8 mouse cellular contexts compared by ENCODE assay signal in the genomic region with DNA sequence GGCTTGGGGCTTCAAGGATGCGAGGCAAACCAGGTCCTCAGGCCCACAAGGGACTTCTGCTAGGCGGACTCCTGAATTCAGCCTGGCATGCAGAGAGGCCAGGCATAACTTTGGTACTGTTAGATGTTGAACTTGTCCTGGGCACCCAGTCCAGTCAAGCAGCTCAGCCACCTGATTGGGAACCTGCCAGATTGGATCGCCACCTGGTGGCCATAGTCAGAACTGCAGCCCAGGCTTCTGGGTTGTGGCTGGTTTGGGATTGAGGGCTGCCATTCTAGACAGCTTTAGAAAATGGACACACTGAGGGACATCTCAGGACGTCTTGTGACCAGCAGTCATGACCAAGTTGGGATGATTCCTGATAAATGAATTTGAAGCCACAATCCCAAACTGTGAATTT. TPM values are rescaled to one million over a fixed set of nuclear protein-coding genes. Genes with fewer than 3 reads are reported as not detected.
DNase-seq lines count a peak whose midpoint lies in the region; ATAC-seq and TF ChIP-seq lines count a peak whose summit lies in the region.

No protein-coding gene starts in this region.

- intact Hi-C loops in left cerebral cortex, postnatal 4 days (cut with DNase I) = no loop called here

- 23% methylated on average over 4 of the region's 4 CpGs for WGBS in forebrain, embryonic 11.5 days
- 23% methylated on average over 4 of the region's 4 CpGs for WGBS in forebrain, embryonic 15.5 days
- 17% methylated on average over 4 of the region's 4 CpGs for WGBS in hindbrain, embryonic 16.5 days
- 20% methylated on average over 4 of the region's 4 CpGs for WGBS in midbrain, postnatal 0 days

- no peaks in the 10 kb centered on the region for H3K27me3 ChIP-seq in forebrain, embryonic 11.5 days (ENCODE audit: control insufficient read depth, insufficient read depth, low read length)
- no peaks in the 10 kb centered on the region for H3K27me3 ChIP-seq in forebrain, embryonic 15.5 days
- no peaks in the 10 kb centered on the region for H3K27me3 ChIP-seq in hindbrain, embryonic 16.5 days (replicated peaks; ENCODE audit: control insufficient read depth, insufficient read depth, low read length)
- no peaks in the 10 kb centered on the region for H3K27me3 ChIP-seq in midbrain, postnatal 0 days (ENCODE audit: insufficient read depth, low read length)

- H3K4me1 ChIP-seq in forebrain, embryonic 11.5 days (replicated peaks; ENCODE audit: control insufficient read depth, insufficient read depth, low read length) = peaks cover 6% of the 10 kb centered on the region
- peaks cover 11% of the 10 kb centered on the region for H3K4me1 ChIP-seq in forebrain, embryonic 15.5 days
- peaks cover 3% of the 10 kb centered on the region for H3K4me1 ChIP-seq in hindbrain, embryonic 16.5 days (ENCODE audit: control insufficient read depth, insufficient read depth, low read depth, low read length)
- 0 out of 2 replicates have a peak, but pooled peaks cover 4% of the 10 kb centered on the region for H3K4me1 ChIP-seq in midbrain, postnatal 0 days (ENCODE audit: insufficient read depth, low read length)

- no peak overlapping the region for H3K4me2 ChIP-seq in forebrain, embryonic 11.5 days (ENCODE audit: low read depth, low read length, severe bottlenecking)
- H3K4me2 ChIP-seq in forebrain, embryonic 15.5 days (replicated peaks) = no peak overlapping the region
- H3K4me2 ChIP-seq in hindbrain, embryonic 16.5 days (ENCODE audit: low read length) = no peak overlapping the region
- H3K4me2 ChIP-seq in midbrain, postnatal 0 days (ENCODE audit: low read depth, low read length, poor library complexity, severe bottlenecking) = no peak overlapping the region

- TF ChIP-seq CTCF in midbrain, postnatal 0 days (IDR thresholded peaks at IDR 0.05) = peak; percentile 99

- peaks cover 7% of the 10 kb centered on the region; the same call in 1 of the 2 replicates for H3K36me3 ChIP-seq in forebrain, embryonic 11.5 days (ENCODE audit: control insufficient read depth, insufficient read depth, low read length)
- peaks cover 6% of the 10 kb centered on the region for H3K36me3 ChIP-seq in forebrain, embryonic 15.5 days
- peaks cover 4% of the 10 kb centered on the region; the same call in 1 of the 2 replicates for H3K36me3 ChIP-seq in hindbrain, embryonic 16.5 days (ENCODE audit: control insufficient read depth, insufficient read depth, low read length)
- peaks cover 5% of the 10 kb centered on the region for H3K36me3 ChIP-seq in midbrain, postnatal 0 days (ENCODE audit: insufficient read depth, low read length)

- no peaks in the 10 kb centered on the region for H3K9me3 ChIP-seq in forebrain, embryonic 11.5 days (ENCODE audit: control insufficient read depth, low read length)
- no peaks in the 10 kb centered on the region for H3K9me3 ChIP-seq in forebrain, embryonic 15.5 days
- no peaks in the 10 kb centered on the region for H3K9me3 ChIP-seq in hindbrain, embryonic 16.5 days (ENCODE audit: control insufficient read depth, low read length)
- H3K9me3 ChIP-seq in midbrain, postnatal 0 days (ENCODE audit: low read length) = no peaks in the 10 kb centered on the region

- no peak overlapping the region for H3K27ac ChIP-seq in forebrain, embryonic 11.5 days (ENCODE audit: low read depth, low read length)
- no peak overlapping the region for H3K27ac ChIP-seq in forebrain, embryonic 15.5 days (replicated peaks)
- no peak overlapping the region for H3K27ac ChIP-seq in hindbrain, embryonic 16.5 days (ENCODE audit: low read depth, low read length)
- H3K27ac ChIP-seq in midbrain, postnatal 0 days (ENCODE audit: low read depth, low read length) = no peak overlapping the region

- peak; percentile 93 for DNase-seq in forebrain, embryonic 11.5 days (ENCODE audit: low spot score)
- DNase-seq in c-Kit-positive CD71-negative TER-119-negative erythroid progenitor cells, embryonic 14.5 days (ENCODE audit: low read depth) = peak; percentile 76
- peak; percentile 77 to 90 for DNase-seq in frontal cortex, postnatal 14 days (ENCODE audit: low spot score in 2 of 2)
- DNase-seq in left cerebral cortex, postnatal 4 days = peak; percentile 82
- peak; percentile 77 for DNase-seq in midbrain, postnatal 0 days (ENCODE audit: low spot score)
- DNase-seq in spleen, postnatal 10 days (ENCODE audit: low spot score in 2 of 2) = peak; percentile 93 to 95

- 0 out of 2 replicates have a peak, but pooled peaks have one; percentile 9 for ATAC-seq in forebrain, embryonic 11.5 days (replicated peaks; ENCODE audit: low FRiP score)
- ATAC-seq in forebrain, embryonic 15.5 days (replicated peaks) = no peak
- peak; percentile 9; the same call in 1 of the 2 replicates for ATAC-seq in hindbrain, embryonic 16.5 days
- peak; percentile 22; the same call in 1 of the 2 replicates for ATAC-seq in midbrain, postnatal 0 days (ENCODE audit: low FRiP score)

- no peak overlapping the region for H3K4me3 ChIP-seq in forebrain, embryonic 11.5 days (ENCODE audit: low read depth, low read length)
- no peak overlapping the region for H3K4me3 ChIP-seq in forebrain, embryonic 15.5 days
- no peak overlapping the region for H3K4me3 ChIP-seq in hindbrain, embryonic 16.5 days (ENCODE audit: low read length)
- no peak overlapping the region for H3K4me3 ChIP-seq in midbrain, postnatal 0 days (ENCODE audit: low read depth, low read length)

- no peak overlapping the region for H3K9ac ChIP-seq in forebrain, embryonic 11.5 days (ENCODE audit: low read length)
- no peak overlapping the region for H3K9ac ChIP-seq in forebrain, embryonic 15.5 days (replicated peaks)
- no peak overlapping the region for H3K9ac ChIP-seq in hindbrain, embryonic 16.5 days (ENCODE audit: low read depth, low read length)
- H3K9ac ChIP-seq in midbrain, postnatal 0 days (replicated peaks; ENCODE audit: low read length, poor library complexity, severe bottlenecking) = no peak overlapping the region

RNA-seq across cellular contexts. Expression of a gene that starts 7.1 kb away (rescaled TPM):
- 19.0 and 19.5 TPM in 2 replicates for polyA plus RNA-seq in forebrain, embryonic 11.5 days (2014; fragmentation: Nextera tagmentation; extraction: Ambion mirVana)
- polyA plus RNA-seq in forebrain, embryonic 15.5 days (2015; fragmentation: Nextera tagmentation; extraction: Ambion mirVana) = 6.8 and 7.0 TPM in 2 replicates
- polyA plus RNA-seq in hindbrain, embryonic 16.5 days (2015; fragmentation: Nextera tagmentation; extraction: Ambion mirVana) = 7.9 and 9.9 TPM in 2 replicates
- total RNA-seq in left cerebral cortex, postnatal 4 days (2021) = 1 to 10 TPM; 3.3 to 4.3 TPM
- total RNA-seq in midbrain, postnatal 0 days (2014; rRNA removed) = 5.5 and 5.8 TPM in 2 replicates
- polyA plus RNA-seq in midbrain, postnatal 0 days (2015; fragmentation: Nextera tagmentation; extraction: Ambion mirVana) = 2.0 and 2.5 TPM in 2 replicates

RNA-seq across cellular contexts. Expression of a gene that starts 16.8 kb away (rescaled TPM):
- polyA plus RNA-seq in forebrain, embryonic 11.5 days (2014; fragmentation: Nextera tagmentation; extraction: Ambion mirVana) = 1.4 and 1.8 TPM in 2 replicates
- 3.7 and 4.3 TPM in 2 replicates for polyA plus RNA-seq in forebrain, embryonic 15.5 days (2015; fragmentation: Nextera tagmentation; extraction: Ambion mirVana)
- polyA plus RNA-seq in hindbrain, embryonic 16.5 days (2015; fragmentation: Nextera tagmentation; extraction: Ambion mirVana) = 5.7 and 7.4 TPM in 2 replicates
- total RNA-seq in left cerebral cortex, postnatal 4 days (2021) = 10 to 100 TPM; 38.0 to 41.8 TPM
- total RNA-seq in midbrain, postnatal 0 days (2014; rRNA removed) = 48.8 and 49.0 TPM in 2 replicates
- polyA plus RNA-seq in midbrain, postnatal 0 days (2015; fragmentation: Nextera tagmentation; extraction: Ambion mirVana) = 9.0 and 9.2 TPM in 2 replicates

RNA-seq across cellular contexts. Expression of a gene that starts 28.1 kb away (rescaled TPM):
- polyA plus RNA-seq in forebrain, embryonic 11.5 days (2014; fragmentation: Nextera tagmentation; extraction: Ambion mirVana) = 123 and 132 TPM in 2 replicates
- 103 and 111 TPM in 2 replicates for polyA plus RNA-seq in forebrain, embryonic 15.5 days (2015; fragmentation: Nextera tagmentation; extraction: Ambion mirVana)
- 132 and 138 TPM in 2 replicates for polyA plus RNA-seq in hindbrain, embryonic 16.5 days (2015; fragmentation: Nextera tagmentation; extraction: Ambion mirVana)
- 100 to 1,000 TPM; 110 to 120 TPM for total RNA-seq in left cerebral cortex, postnatal 4 days (2021)
- total RNA-seq in midbrain, postnatal 0 days (2014; rRNA removed) = 56.4 and 61.0 TPM in 2 replicates
- 144 and 145 TPM in 2 replicates for polyA plus RNA-seq in midbrain, postnatal 0 days (2015; fragmentation: Nextera tagmentation; extraction: Ambion mirVana)

RNA-seq across cellular contexts. Expression of a gene that starts 40.2 kb away (rescaled TPM):
- polyA plus RNA-seq in forebrain, embryonic 11.5 days (2014; fragmentation: Nextera tagmentation; extraction: Ambion mirVana) = 20.4 and 22.7 TPM in 2 replicates
- 47.9 and 53.1 TPM in 2 replicates for polyA plus RNA-seq in forebrain, embryonic 15.5 days (2015; fragmentation: Nextera tagmentation; extraction: Ambion mirVana)
- polyA plus RNA-seq in hindbrain, embryonic 16.5 days (2015; fragmentation: Nextera tagmentation; extraction: Ambion mirVana) = 57.4 and 58.3 TPM in 2 replicates
- total RNA-seq in left cerebral cortex, postnatal 4 days (2021) = 10 to 100 TPM; 56.0 to 57.6 TPM
- total RNA-seq in midbrain, postnatal 0 days (2014; rRNA removed) = 41.2 and 54.0 TPM in 2 replicates
- polyA plus RNA-seq in midbrain, postnatal 0 days (2015; fragmentation: Nextera tagmentation; extraction: Ambion mirVana) = 64.8 and 65.2 TPM in 2 replicates

RNA-seq across cellular contexts. Expression of a gene that starts 55.2 kb away (rescaled TPM):
- 12.3 and 13.0 TPM in 2 replicates for polyA plus RNA-seq in forebrain, embryonic 11.5 days (2014; fragmentation: Nextera tagmentation; extraction: Ambion mirVana)
- 87.4 and 102 TPM in 2 replicates for polyA plus RNA-seq in forebrain, embryonic 15.5 days (2015; fragmentation: Nextera tagmentation; extraction: Ambion mirVana)
- 143 and 146 TPM in 2 replicates for polyA plus RNA-seq in hindbrain, embryonic 16.5 days (2015; fragmentation: Nextera tagmentation; extraction: Ambion mirVana)
- total RNA-seq in left cerebral cortex, postnatal 4 days (2021) = 100 to 1,000 TPM; 169 to 194 TPM
- 155 and 174 TPM in 2 replicates for total RNA-seq in midbrain, postnatal 0 days (2014; rRNA removed)
- 180 and 187 TPM in 2 replicates for polyA plus RNA-seq in midbrain, postnatal 0 days (2015; fragmentation: Nextera tagmentation; extraction: Ambion mirVana)
